Mouse (Mus musculus): Measurements from ENCODE around the gene Slc6a21.

- no peak for TF ChIP-seq CTCF (IDR thresholded peaks at IDR 0.05; ENCODE audit: extremely low read depth, insufficient read depth, low read length)
- TF ChIP-seq POLR2A (IDR thresholded peaks at IDR 0.05; ENCODE audit: extremely low read depth, insufficient read depth, low read length) = no peak
Observed at GRCm38 (mm10) chr7:45302626-45303025, 25.3 kb downstream of the Slc6a21 start.

Measured in cortical plate, adult 2 months (tissue).